Mouse (Mus musculus) ES-Bruce4 (cell line): Measurements from ENCODE around the gene Mcoln3.

Source experiments
- CTCF ChIP-seq: IDR thresholded peaks from one replicate; pipeline ENCODE4 v1.8.1; 2011; ENCODE audit warnings: low read depth, low read length
- POLR2A ChIP-seq: IDR thresholded peaks from one replicate; pipeline ENCODE4 v1.8.1; 2011; ENCODE audit warnings: low read length; ENCODE audit not compliant: insufficient read depth

GRCm38 (mm10) chr3:146169356-146169755, 52.1 kb downstream of the Mcoln3 start:
- TF ChIP-seq CTCF (no peak), POLR2A (no peak)
